Mouse (Mus musculus) hindbrain, postnatal 0 days (tissue): ENCODE measurements around the gene Cubn. TPM values are rescaled to one million over a fixed set of nuclear protein-coding genes. Genes with fewer than 3 reads are reported as not detected.
A peak's percentile ranks its signal among the peaks of the same experiment; 100 is the strongest.

Experiments
- ATAC-seq: fragments of 200-750 bp; cut with Nextera tagmentation; 2 replicates; pipeline ENCODE4 v1.8.0; 2017; ENCODE audit warnings: mild to moderate bottlenecking, moderate TSS enrichment, moderate library complexity
- DNase-seq: peaks from one replicate; pipeline ENCODE4 v3.0.0-alpha.2; 2015; ENCODE audit warnings: low spot score
- H3K27ac ChIP-seq: fragments of 300-500 bp; sonication (generic); 2 replicates; pipeline ENCODE4 v1.5.1; 2014; ENCODE audit warnings: mild to moderate bottlenecking
- H3K27me3 ChIP-seq: fragments of 300-500 bp; sonication (generic); 2 replicates; pipeline ENCODE4 v1.6.1; 2014; ENCODE audit warnings: low read length, mixed read lengths; ENCODE audit not compliant: insufficient read depth
- H3K36me3 ChIP-seq: fragments of 300-500 bp; sonication (generic); 2 replicates; pipeline ENCODE4 v1.6.1; 2014; ENCODE audit warnings: low read length, mixed read lengths; ENCODE audit not compliant: insufficient read depth
- H3K4me1 ChIP-seq: fragments of 300-500 bp; sonication (generic); 2 replicates; pipeline ENCODE4 v1.6.1; 2014; ENCODE audit warnings: antibody characterized with exemption, low read length, mixed read lengths; ENCODE audit not compliant: insufficient read depth
- H3K4me2 ChIP-seq: fragments of 300-500 bp; sonication (generic); 2 replicates; pipeline ENCODE4 v1.6.1; 2014; ENCODE audit warnings: low read depth, mild to moderate bottlenecking, low read length, moderate library complexity, mixed read lengths
- H3K4me3 ChIP-seq: fragments of 300-500 bp; sonication (generic); 2 replicates; pipeline ENCODE4 v1.5.1; 2014; ENCODE audit warnings: low read length
- H3K9ac ChIP-seq: fragments of 300-500 bp; sonication (generic); replicated peaks from 2 replicates; pipeline ENCODE4 v1.6.1; 2014; ENCODE audit warnings: mild to moderate bottlenecking, low read length, moderate library complexity, mixed read lengths
- H3K9me3 ChIP-seq: fragments of 300-500 bp; sonication (generic); 2 replicates; pipeline ENCODE4 v1.6.1; 2016; ENCODE audit warnings: low read length, mixed read lengths
- CTCF ChIP-seq: IDR thresholded peaks from 2 replicates; pipeline ENCODE4 v1.5.1; 2016; ENCODE audit warnings: antibody characterized with exemption, control low read depth, low read depth
- WGBS: fragments of 180-500 bp; shearing (Covaris S2); extraction: QIAGEN DNeasy Blood & Tissue Kit; methylation state at CpG from one replicate; pipeline ENCODE4 v1.1.7; 2014; 5-methylcytosine and 5-hydroxymethylcytosine counted together
- polyA plus RNA-seq: library from polyadenylated mRNA; unstranded; fragments of >200 nt; fragmentation: Nextera tagmentation; extraction: Ambion mirVana; gene quantifications from 2 replicates; pipeline ENCODE4 v1.2.1, GENCODE M21; 2015
- total RNA-seq: library from RNA; depleted of rRNA; stranded (reverse); fragments of >200 nt; gene quantifications from 2 replicates; pipeline ENCODE4 v1.2.3, GENCODE M21; 2014

Cubn gene
- total and polyA plus RNA-seq, 2 experiments from 2014 or later = 0.41 to 1.6 TPM

DNA sequence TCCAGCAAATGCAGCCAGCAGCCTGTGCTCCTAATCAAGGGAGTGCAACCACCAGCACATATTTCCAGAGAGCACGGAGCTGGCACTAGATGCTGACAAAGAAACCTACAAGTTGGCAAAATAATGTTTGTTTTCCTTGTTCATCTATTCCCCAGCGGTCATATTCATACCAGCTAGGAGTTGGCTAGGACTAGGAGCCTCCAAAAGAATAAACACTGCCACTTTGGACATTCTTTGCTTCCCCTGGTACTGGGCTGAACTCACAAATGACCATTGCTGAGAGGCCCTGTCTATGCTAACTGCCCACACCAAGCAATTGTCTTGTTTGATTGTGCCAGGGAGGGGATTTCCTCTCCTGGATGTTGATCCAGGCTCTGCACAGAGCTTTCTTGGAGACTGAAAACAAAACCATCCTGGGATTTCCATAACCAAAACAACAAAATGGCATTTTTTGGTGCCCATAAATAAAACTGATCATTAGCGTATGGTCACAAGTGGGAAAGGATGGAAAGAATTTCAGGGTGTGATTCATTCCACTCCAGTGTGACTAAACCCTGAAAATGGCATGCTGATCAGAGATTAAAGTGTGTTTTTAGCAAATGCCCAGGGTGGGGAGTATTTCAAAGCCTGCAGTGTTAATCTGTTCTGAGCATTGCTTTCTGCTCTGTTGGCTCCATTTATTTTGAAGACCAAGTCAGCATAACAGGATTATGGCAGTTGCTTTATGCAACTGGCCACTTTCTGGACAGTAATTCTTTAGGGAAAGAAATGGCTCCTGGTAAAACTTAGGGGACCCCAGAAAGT, 105.9 kb downstream of the Cubn start:
- no peaks in the 10 kb centered on the region for H3K27me3 ChIP-seq
- H3K9ac ChIP-seq = 0 out of 2 replicates have a peak overlapping the region, but pooled peaks have one; percentile 17
- peak; percentile 48 for DNase-seq
- ATAC-seq = peak; percentile 53
- WGBS = 36% methylated on average over 3 of the region's 3 CpGs
- no peaks in the 10 kb centered on the region for H3K9me3 ChIP-seq
- peak overlapping the region; percentile 82 for H3K27ac ChIP-seq
- TF ChIP-seq CTCF = no peak
- H3K4me3 ChIP-seq = no peak overlapping the region
- H3K4me1 ChIP-seq = peaks cover 18% of the 10 kb centered on the region
- H3K4me2 ChIP-seq = no peak overlapping the region
- no peaks in the 10 kb centered on the region for H3K36me3 ChIP-seq

DNA sequence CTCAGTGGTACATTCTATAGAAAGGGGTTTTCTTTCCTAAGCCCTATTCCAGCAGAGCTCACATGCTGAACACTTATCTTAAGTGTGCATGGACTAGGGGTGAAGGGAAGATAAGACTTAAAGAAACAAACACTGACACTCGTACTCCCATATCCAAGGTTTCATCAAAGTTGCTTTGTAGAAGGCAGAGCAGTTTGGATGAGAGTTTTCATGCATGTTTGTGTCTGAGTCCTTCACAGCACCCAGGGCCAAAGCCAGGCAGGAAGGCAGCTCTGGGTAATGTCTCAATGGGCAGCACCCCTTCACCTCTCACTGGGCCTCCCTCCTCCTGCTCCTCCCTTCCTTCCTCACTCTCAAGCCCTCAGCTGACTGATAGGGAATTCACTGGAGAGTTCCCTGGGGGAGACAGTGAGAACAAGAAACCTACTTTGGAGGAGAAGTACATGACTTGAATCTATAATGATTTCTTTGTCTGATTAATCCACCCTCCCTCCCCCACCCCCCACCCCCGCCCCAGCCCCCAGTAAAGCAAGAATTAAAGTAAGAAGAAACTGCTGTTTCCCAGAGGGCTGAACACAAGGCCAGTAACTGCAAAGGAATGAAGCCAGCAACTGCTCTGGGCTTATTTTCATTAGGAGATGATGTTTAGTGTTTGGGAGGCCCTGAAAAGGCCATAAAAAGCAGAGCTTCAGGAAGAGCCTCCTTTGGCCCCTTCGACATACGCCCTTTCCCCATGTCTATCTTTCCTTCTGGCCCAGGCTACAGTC, 106.7 kb downstream of the Cubn start:
- WGBS = 21% methylated on average over 4 of the region's 4 CpGs
- TF ChIP-seq CTCF = no peak
- peak; percentile 85 for ATAC-seq

DNA sequence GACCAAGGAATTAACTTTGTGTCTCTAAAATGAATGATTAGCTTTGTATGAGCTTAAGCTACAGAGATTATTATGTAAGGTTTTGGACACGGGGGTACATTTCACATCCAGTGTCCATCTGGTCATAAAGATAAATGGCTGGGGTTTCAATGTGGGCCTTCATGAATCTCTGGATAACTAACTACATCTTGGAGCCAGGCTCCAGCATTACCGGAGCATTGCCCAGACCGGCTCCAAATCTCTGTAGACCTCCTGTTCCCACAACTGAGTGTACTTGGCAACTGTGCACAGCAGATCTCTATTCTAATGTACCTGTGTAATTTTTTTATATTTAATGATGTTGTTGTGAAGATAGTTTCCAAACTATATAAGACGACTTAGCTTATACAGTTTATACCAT, 115.4 kb downstream of the Cubn start:
- Histone ChIP-seq H3K36me3 (no peaks in the 10 kb centered on the region), H3K9ac (no peak overlapping the region), H3K4me1 (no peaks in the 10 kb centered on the region), H3K27ac (no peak overlapping the region), H3K4me2 (no peak overlapping the region), H3K9me3 (no peaks in the 10 kb centered on the region), H3K27me3 (no peaks in the 10 kb centered on the region), H3K4me3 (no peak overlapping the region)
- no peak for DNase-seq
- WGBS = 82% methylated on average over 4 of the region's 4 CpGs
- no peak for TF ChIP-seq CTCF
- ATAC-seq = no peak

More for the DNA sequence above, 106.7 kb downstream of the Cubn start:
- Histone ChIP-seq H3K36me3 (no peaks in the 10 kb centered on the region), H3K4me3 (no peak overlapping the region), H3K9me3 (no peaks in the 10 kb centered on the region), H3K27ac (peak overlapping the region; percentile 82), H3K4me2 (no peak overlapping the region), H3K9ac (no peak overlapping the region), H3K4me1 (peaks cover 18% of the 10 kb centered on the region), H3K27me3 (no peaks in the 10 kb centered on the region)
- peak; percentile 62 for DNase-seq

DNA sequence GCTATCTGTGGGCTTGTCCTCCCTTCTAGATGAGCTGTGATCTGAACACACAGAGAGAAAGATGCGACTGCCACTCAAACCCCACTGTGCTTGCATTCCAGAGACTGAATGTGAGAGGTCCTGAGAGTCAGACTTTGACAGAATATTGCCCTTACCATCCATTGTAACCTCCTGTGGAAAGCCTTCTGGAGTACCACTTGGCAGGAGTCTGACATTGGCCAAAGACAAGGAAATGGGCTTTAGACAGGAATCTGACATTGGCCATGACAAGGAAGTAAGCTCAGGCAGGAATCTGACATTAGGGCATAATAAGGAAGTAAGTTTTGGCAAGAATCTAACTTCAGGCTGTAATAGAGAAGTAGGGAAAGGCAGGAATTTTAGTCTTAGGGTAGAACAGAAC, 118.3 kb downstream of the Cubn start:
- DNase-seq = no peak
- TF ChIP-seq CTCF = no peak
- Histone ChIP-seq H3K4me3 (no peak overlapping the region), H3K36me3 (no peaks in the 10 kb centered on the region), H3K4me1 (no peaks in the 10 kb centered on the region), H3K27me3 (no peaks in the 10 kb centered on the region), H3K27ac (no peak overlapping the region), H3K9ac (no peak overlapping the region), H3K9me3 (no peaks in the 10 kb centered on the region), H3K4me2 (no peak overlapping the region)
- WGBS = 28% methylated on average over 1 of the region's 1 CpGs
- ATAC-seq = no peak

DNA sequence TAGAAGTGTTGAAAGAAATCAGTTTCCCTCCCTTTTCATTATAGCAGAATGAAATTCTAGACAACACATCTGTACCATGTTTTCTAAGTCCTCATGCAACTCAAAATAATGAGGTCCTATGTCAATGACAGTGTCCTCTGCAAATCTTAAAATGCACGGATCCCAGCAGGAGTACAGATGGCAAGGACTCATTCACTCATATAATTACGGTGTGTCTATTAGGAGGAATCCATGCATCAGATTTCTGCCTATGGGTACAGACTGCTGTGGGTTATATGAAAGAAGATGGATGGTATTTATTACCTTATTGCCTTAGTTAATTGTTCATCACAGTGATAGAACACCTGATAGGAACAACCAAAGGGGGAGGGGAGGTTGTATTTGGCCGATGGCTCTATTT, 118.8 kb downstream of the Cubn start:
- DNase-seq = no peak
- Histone ChIP-seq H3K27me3 (no peaks in the 10 kb centered on the region), H3K36me3 (no peaks in the 10 kb centered on the region), H3K4me3 (no peak overlapping the region), H3K9me3 (no peaks in the 10 kb centered on the region), H3K4me2 (no peak overlapping the region), H3K9ac (no peak overlapping the region), H3K4me1 (no peaks in the 10 kb centered on the region), H3K27ac (peak overlapping the region; percentile 73)
- 0 out of 2 replicates have a peak, but pooled peaks have one; percentile 28 for ATAC-seq
- 31% methylated on average over 3 of the region's 3 CpGs for WGBS
- no peak for TF ChIP-seq CTCF

DNA sequence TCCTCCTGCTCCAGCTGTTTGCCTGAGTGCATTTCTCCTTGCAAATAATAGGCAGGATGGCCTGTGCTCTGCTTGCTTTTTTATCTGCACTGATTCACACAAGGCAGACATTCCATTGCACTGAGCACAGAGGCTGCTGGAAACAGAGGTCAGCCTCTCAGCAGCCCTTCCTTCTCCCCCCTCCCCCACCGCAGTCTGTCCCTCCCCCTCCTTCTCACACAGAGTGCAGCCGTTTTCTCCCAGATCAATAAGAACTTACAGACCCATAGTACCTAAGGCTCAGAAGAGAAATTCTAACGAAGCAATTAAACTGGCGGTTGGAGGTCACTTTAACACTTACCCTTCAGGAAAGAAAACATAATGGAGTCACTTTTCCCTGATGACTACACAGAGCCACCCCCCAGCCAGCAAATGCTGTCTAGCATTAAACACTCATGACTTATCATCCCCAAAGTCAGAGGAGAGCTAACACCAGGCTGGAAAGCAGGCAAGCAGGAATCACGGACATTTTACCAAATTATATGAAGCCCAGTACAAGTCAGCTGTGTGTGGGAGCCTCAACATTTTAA, 119.3 kb downstream of the Cubn start:
- peak; percentile 37 for DNase-seq
- Histone ChIP-seq H3K27ac (peak overlapping the region; percentile 73), H3K36me3 (no peaks in the 10 kb centered on the region), H3K4me2 (no peak overlapping the region), H3K4me3 (no peak overlapping the region), H3K27me3 (no peaks in the 10 kb centered on the region), H3K9me3 (no peaks in the 10 kb centered on the region), H3K9ac (no peak overlapping the region), H3K4me1 (no peaks in the 10 kb centered on the region)
- ATAC-seq = peak; percentile 84
- WGBS = 5% methylated on average over 5 of the region's 5 CpGs
- no peak for TF ChIP-seq CTCF
